Mouse (Mus musculus) lung, embryonic 16.5 days (tissue): ENCODE results near the gene Nenf. TPM values are rescaled to one million over a fixed set of nuclear protein-coding genes. Genes with fewer than 3 reads are reported as not detected.

Experiments
- ATAC-seq: fragments of 200-750 bp; cut with Nextera tagmentation; 2 replicates; pipeline ENCODE4 v1.8.0; 2017; ENCODE audit warnings: low read depth, mild to moderate bottlenecking, moderate library complexity
- H3K27ac ChIP-seq: fragments of 300-500 bp; sonication (generic); 2 replicates; pipeline ENCODE4 v1.5.1; 2014; ENCODE audit warnings: mild to moderate bottlenecking, control low read depth, low read length
- H3K27me3 ChIP-seq: fragments of 300-500 bp; sonication (generic); 2 replicates; pipeline ENCODE4 v1.6.1; 2014; ENCODE audit warnings: low read depth, low read length, mixed read lengths; ENCODE audit not compliant: control insufficient read depth, insufficient read depth
- H3K36me3 ChIP-seq: fragments of 300-500 bp; sonication (generic); 2 replicates; pipeline ENCODE4 v1.6.1; 2014; ENCODE audit warnings: low read length; ENCODE audit not compliant: control insufficient read depth, insufficient read depth
- H3K4me1 ChIP-seq: fragments of 300-500 bp; sonication (generic); replicated peaks from 2 replicates; pipeline ENCODE4 v1.6.1; 2014; ENCODE audit warnings: low read length, mixed read lengths; ENCODE audit not compliant: control insufficient read depth, insufficient read depth
- H3K4me2 ChIP-seq: fragments of 300-500 bp; sonication (generic); 2 replicates; pipeline ENCODE4 v1.6.1; 2014; ENCODE audit warnings: low read depth, low read length, control low read depth
- H3K4me3 ChIP-seq: fragments of 300-500 bp; sonication (generic); 2 replicates; pipeline ENCODE4 v1.5.1; 2014; ENCODE audit warnings: mild to moderate bottlenecking, low read length, control low read depth
- H3K9ac ChIP-seq: fragments of 300-500 bp; sonication (generic); 2 replicates; pipeline ENCODE4 v1.6.1; 2014; ENCODE audit warnings: low read length, control low read depth
- H3K9me3 ChIP-seq: fragments of 300-500 bp; sonication (generic); 2 replicates; pipeline ENCODE4 v1.6.1; 2016; ENCODE audit warnings: low read length; ENCODE audit not compliant: control insufficient read depth
- WGBS: fragments of 180-500 bp; shearing (Covaris S2); extraction: QIAGEN DNeasy Blood & Tissue Kit; methylation state at CpG from one replicate; pipeline ENCODE4 v1.1.7; 2014; 5-methylcytosine and 5-hydroxymethylcytosine counted together
- polyA plus RNA-seq: library from polyadenylated mRNA; unstranded; fragments of >200 nt; fragmentation: Nextera tagmentation; extraction: Ambion mirVana; gene quantifications from 2 replicates; pipeline ENCODE4 v1.2.1, GENCODE M21; 2015

Nenf gene
- polyA plus RNA-seq, 1 experiment from 2014 or later = 107 TPM

- H3K4me2 ChIP-seq = no peak overlapping the region
- peaks cover 20% of the 10 kb centered on the region; the same call in 1 of the 2 replicates for H3K36me3 ChIP-seq
- no peak overlapping the region for H3K9ac ChIP-seq
- H3K27me3 ChIP-seq = no peaks in the 10 kb centered on the region
- peak overlapping the region; percentile 63 for H3K27ac ChIP-seq
- no peak overlapping the region for H3K4me3 ChIP-seq
- H3K4me1 ChIP-seq = peaks cover 17% of the 10 kb centered on the region
- H3K9me3 ChIP-seq = no peaks in the 10 kb centered on the region
- 13% methylated on average over 5 of the region's 5 CpGs for WGBS
- peak; percentile 93 for ATAC-seq
Observed at GRCm38 (mm10) chr1:191348996-191349395, 31.0 kb upstream of the Nenf start.

DNA sequence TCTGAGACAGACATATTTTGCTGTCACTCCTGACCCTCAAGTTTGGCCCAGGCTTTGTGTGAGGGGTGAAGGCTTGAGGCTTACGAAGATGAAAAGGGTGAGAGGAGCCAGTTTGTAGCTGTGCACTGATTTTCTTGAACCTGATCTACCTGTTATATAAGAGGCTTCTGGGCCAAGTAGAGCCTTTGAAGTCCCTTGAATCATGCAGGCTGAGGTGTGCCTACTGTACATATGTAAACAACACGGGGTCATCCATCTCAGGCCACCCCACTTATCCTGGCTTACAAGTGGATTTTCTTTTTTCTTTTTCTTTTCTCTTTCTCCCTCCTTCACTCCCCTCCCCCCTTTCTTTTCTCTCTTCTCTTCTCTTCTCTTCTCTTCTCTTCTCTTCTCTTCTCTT is 30.6 kb upstream of the Nenf start:
- H3K4me1 ChIP-seq = peaks cover 17% of the 10 kb centered on the region
- H3K27ac ChIP-seq = peak overlapping the region; percentile 20; the same call in 1 of the 2 replicates
- no peaks in the 10 kb centered on the region for H3K27me3 ChIP-seq
- H3K4me2 ChIP-seq = no peak overlapping the region
- H3K4me3 ChIP-seq = no peak overlapping the region
- WGBS = 20% methylated on average over 2 of the region's 2 CpGs
- no peak overlapping the region for H3K9ac ChIP-seq
- peaks cover 21% of the 10 kb centered on the region; the same call in 1 of the 2 replicates for H3K36me3 ChIP-seq
- peak; percentile 35 for ATAC-seq
- no peaks in the 10 kb centered on the region for H3K9me3 ChIP-seq

DNA sequence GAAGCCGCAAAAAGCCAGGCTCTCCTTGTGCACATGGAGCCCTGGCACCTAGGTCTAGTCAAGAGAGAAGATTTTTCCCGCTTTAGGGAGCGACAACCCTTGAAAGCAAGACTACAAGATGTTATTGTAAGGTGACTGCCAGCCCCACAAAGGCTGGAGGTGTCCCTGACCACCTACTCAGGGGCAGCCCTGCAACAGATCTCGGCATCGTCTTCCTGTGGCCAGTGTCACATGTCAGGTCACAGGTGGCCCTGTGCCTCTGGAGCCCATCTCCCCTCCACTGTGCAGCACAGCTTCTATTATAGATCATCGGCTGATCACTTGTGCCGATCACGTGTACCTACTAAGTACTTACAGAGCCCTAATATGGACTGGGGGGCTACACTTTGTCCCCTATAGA is 29.6 kb upstream of the Nenf start:
- no peak overlapping the region for H3K4me3 ChIP-seq
- WGBS = 92% methylated on average over 8 of the region's 8 CpGs
- H3K27ac ChIP-seq = no peak overlapping the region
- peaks cover 17% of the 10 kb centered on the region for H3K4me1 ChIP-seq
- no peaks in the 10 kb centered on the region for H3K9me3 ChIP-seq
- H3K4me2 ChIP-seq = no peak overlapping the region
- no peak overlapping the region for H3K9ac ChIP-seq
- no peak for ATAC-seq
- peaks cover 18% of the 10 kb centered on the region; the same call in 1 of the 2 replicates for H3K36me3 ChIP-seq
- no peaks in the 10 kb centered on the region for H3K27me3 ChIP-seq

DNA sequence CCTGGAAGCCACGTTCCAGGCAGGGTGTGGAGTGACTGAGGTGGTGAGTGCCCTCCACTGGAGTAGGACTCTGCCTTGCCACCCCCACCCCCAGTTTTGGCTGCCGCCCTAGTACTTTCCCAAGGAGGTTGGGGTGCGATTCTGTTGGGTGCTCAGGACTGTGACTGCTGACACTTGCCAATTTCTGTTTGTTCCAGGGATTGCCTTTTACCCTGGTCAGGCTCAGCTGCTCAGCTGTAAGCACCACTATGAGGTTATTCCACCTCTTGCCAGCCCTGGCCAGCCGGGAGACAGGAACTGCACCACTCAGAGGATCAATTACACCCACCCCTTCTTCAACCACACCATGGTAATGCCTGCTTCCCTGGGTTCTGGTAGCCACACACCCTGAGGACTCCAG is 22.5 kb upstream of the Nenf start:
- Histone ChIP-seq H3K36me3 (peaks cover 28% of the 10 kb centered on the region), H3K9ac (no peak overlapping the region), H3K4me1 (no peaks in the 10 kb centered on the region), H3K4me3 (no peak overlapping the region), H3K27ac (no peak overlapping the region), H3K27me3 (no peaks in the 10 kb centered on the region), H3K9me3 (no peaks in the 10 kb centered on the region), H3K4me2 (no peak overlapping the region)
- 82% methylated on average over 4 of the region's 4 CpGs for WGBS
- ATAC-seq = no peak

GRCm38 (mm10) chr1:191339876-191340275 is 21.9 kb upstream of the Nenf start:
- no peaks in the 10 kb centered on the region for H3K9me3 ChIP-seq
- no peak overlapping the region for H3K4me2 ChIP-seq
- H3K4me3 ChIP-seq = no peak overlapping the region
- no peaks in the 10 kb centered on the region for H3K27me3 ChIP-seq
- H3K9ac ChIP-seq = no peak overlapping the region
- peaks cover 25% of the 10 kb centered on the region for H3K36me3 ChIP-seq
- no peak overlapping the region for H3K27ac ChIP-seq
- no peaks in the 10 kb centered on the region for H3K4me1 ChIP-seq
- WGBS = 75% methylated on average over 2 of the region's 2 CpGs
- ATAC-seq = no peak

DNA sequence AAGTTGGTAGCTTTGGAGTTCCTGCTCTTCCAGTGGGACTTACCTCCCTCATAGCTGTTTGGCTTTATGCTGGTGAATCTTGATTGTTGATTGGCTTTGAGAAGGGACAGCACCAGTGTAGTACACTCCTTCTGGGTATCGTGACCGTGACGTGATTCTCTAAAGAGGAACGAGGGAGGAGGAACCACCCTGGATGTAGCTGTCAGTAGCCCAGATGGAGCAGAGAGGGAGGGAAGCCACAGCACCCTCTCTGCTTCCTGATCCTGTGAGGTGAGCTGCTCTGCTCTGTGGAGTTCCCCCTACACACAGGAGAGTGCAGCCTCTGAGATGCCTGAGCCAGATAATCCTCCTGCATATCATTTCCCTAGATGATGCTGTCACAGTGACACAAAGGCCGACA is 16.5 kb upstream of the Nenf start:
- WGBS = 83% methylated on average over 5 of the region's 5 CpGs
- no peak overlapping the region for H3K9ac ChIP-seq
- H3K27me3 ChIP-seq = no peaks in the 10 kb centered on the region
- H3K36me3 ChIP-seq = peaks cover 14% of the 10 kb centered on the region
- no peak for ATAC-seq
- H3K4me3 ChIP-seq = no peak overlapping the region
- H3K4me2 ChIP-seq = no peak overlapping the region
- no peaks in the 10 kb centered on the region for H3K9me3 ChIP-seq
- H3K4me1 ChIP-seq = no peaks in the 10 kb centered on the region
- H3K27ac ChIP-seq = no peak overlapping the region

DNA sequence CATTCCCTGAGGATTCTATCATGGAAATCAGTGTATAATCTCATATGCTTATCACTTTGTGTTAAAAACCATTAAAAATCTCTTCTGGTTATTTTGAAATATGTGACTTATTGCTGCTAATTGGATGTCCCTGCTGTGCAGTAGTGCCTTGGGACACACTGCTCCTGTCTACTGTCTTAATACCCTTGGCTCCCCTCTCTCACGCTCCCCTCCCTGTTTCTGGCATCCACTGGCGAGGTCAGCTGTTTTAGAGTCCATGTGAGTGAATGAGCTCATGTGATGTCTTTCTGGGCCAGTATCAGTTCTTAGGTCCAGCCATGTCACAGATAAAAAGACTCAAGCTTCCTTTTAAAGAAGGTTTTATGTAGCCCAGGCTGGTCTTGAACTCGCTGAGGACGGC is 12.4 kb upstream of the Nenf start:
- no peak overlapping the region for H3K27ac ChIP-seq
- H3K4me3 ChIP-seq = no peak overlapping the region
- H3K36me3 ChIP-seq = no peaks in the 10 kb centered on the region; the same call in 1 of the 2 replicates
- no peak overlapping the region for H3K4me2 ChIP-seq
- H3K4me1 ChIP-seq = peaks cover 22% of the 10 kb centered on the region
- 92% methylated on average over 4 of the region's 4 CpGs for WGBS
- ATAC-seq = no peak
- H3K27me3 ChIP-seq = no peaks in the 10 kb centered on the region
- H3K9me3 ChIP-seq = no peaks in the 10 kb centered on the region
- H3K9ac ChIP-seq = no peak overlapping the region

GRCm38 (mm10) chr1:191328019-191328441 is 10.0 kb upstream of the Nenf start:
- Histone ChIP-seq H3K4me3 (no peak overlapping the region), H3K4me2 (no peak overlapping the region), H3K9me3 (no peaks in the 10 kb centered on the region), H3K9ac (no peak overlapping the region), H3K4me1 (peaks cover 22% of the 10 kb centered on the region), H3K36me3 (no peaks in the 10 kb centered on the region), H3K27ac (no peak overlapping the region), H3K27me3 (no peaks in the 10 kb centered on the region)
- ATAC-seq = no peak
- 46% methylated on average over 8 of the region's 8 CpGs for WGBS

DNA sequence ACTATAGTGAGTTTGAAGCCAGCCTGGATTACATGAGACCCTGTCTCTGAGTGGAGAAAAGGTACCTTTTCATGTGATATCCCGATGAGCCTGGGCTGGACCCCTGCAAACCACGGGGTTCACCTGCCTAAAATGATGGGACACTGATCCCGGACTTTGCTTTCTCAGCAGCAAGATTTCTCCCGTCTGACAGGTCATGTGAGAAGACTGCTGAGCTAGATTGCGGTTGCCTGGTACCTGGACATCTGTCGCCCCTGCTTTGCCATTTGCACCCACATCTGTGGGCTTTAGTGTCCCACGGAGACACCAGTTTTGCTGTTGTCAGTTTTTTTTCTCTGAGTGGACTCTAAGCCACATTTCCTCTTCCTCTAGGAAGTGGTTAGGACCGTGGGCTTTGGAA is 9.3 kb upstream of the Nenf start:
- no peaks in the 10 kb centered on the region for H3K9me3 ChIP-seq
- H3K36me3 ChIP-seq = no peaks in the 10 kb centered on the region
- 77% methylated on average over 8 of the region's 8 CpGs for WGBS
- no peak overlapping the region for H3K27ac ChIP-seq
- peak overlapping the region; percentile 96; the same call in 1 of the 2 replicates for H3K4me2 ChIP-seq
- no peak overlapping the region for H3K4me3 ChIP-seq
- H3K27me3 ChIP-seq = no peaks in the 10 kb centered on the region
- peak overlapping the region; percentile 8; the same call in 1 of the 2 replicates for H3K9ac ChIP-seq
- ATAC-seq = no peak
- peaks cover 22% of the 10 kb centered on the region for H3K4me1 ChIP-seq
